Mouse (Mus musculus): ENCODE measurements around the gene Dis3l2. TPM values are rescaled to one million over a fixed set of nuclear protein-coding genes. Genes with fewer than 3 reads are reported as not detected.
A peak's percentile ranks its signal among the peaks of the same experiment; 100 is the strongest.

The Dis3l2 gene
- polyA plus RNA-seq, 1 experiment from 2014 or later, result 42.7 TPM

GRCm38 (mm10) chr1:87021584-87021983, 318.0 kb downstream of the Dis3l2 start:
- no peaks in the 10 kb centered on the region for H3K36me3 ChIP-seq (ENCODE audit: control insufficient read depth, insufficient read depth, low read length)
- no peak overlapping the region for H3K4me2 ChIP-seq (ENCODE audit: low read length)
- WGBS, result 91% methylated on average over 3 of the region's 3 CpGs
- H3K27me3 ChIP-seq (ENCODE audit: control insufficient read depth, insufficient read depth, low read depth, low read length), result no peaks in the 10 kb centered on the region
- H3K4me3 ChIP-seq (ENCODE audit: low read depth, low read length), result no peak overlapping the region
- no peaks in the 10 kb centered on the region for H3K9me3 ChIP-seq (replicated peaks; ENCODE audit: control insufficient read depth, low read length, poor library complexity, severe bottlenecking)
- ATAC-seq, result no peak
- H3K9ac ChIP-seq (ENCODE audit: low read depth, low read length), result no peak overlapping the region
- H3K4me1 ChIP-seq (ENCODE audit: control insufficient read depth, insufficient read depth, low read length), result no peaks in the 10 kb centered on the region
- H3K27ac ChIP-seq (ENCODE audit: low read length), result no peak overlapping the region

DNA sequence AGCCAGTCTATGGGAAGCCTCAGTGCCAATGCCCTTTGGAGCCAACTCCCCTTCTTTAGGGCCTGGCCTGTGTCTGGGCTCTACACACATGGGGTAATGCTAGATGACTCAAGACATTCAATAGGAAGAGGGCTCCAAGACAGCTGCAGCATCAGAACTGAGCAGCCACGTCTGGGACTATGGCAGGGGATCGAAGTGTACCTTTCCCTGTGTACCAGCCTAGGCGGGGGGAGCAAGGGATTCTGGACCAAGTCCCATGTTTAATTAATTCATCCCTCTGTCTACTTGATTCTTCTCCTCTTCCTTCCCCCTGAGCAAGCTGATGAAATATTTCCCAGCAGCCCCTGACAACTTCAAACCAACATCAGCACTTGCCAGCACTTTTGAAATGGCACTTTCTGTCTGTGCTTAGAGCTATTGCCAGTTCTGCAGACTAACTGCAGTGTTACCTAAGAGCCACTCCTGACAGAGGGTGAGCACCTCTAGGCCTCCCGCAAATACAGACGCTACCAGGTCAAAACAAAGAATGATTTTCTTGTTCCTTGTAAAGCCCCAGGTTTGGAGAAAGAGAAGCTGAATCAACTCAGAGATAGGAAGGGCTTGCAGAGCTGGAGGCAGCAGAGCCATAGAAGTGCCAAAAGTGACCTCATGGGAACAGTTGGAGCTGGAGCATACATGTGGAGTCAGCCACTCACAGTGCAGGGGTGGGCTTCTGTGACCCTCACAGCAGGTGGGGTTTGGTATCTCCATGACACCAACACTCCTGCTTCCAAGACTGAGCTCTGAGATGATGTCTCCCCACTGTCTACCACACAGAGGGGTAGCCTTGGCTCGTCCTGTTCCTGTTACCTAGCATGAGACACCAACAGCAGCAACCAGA, 319.9 kb downstream of the Dis3l2 start:
- no peak for ATAC-seq
- H3K27ac ChIP-seq (ENCODE audit: low read length), result no peak overlapping the region

DNA sequence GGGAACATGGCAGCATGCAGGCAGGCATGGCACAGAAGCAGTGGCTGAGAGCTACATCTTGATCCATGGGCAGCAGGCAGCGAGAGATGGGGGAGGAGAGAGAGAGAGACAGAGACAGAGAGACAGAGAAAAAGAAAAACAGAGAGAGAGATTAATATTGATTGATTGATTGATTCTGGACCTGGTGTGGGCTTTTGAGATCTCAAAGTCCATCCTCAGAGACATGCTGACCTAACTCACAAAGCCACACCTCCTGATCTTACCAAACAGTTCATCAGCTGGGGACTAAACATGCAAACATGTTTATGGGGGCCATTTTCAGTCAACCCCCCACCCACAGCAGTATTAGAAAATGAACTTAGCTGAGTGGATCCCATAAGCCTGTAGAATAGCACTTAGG, 321.4 kb downstream of the Dis3l2 start:
- 83% methylated on average over 1 of the region's 1 CpGs for WGBS
- no peak overlapping the region for H3K9ac ChIP-seq (ENCODE audit: low read depth, low read length)
- no peaks in the 10 kb centered on the region for H3K4me1 ChIP-seq (ENCODE audit: control insufficient read depth, insufficient read depth, low read length)
- no peak overlapping the region for H3K4me3 ChIP-seq (ENCODE audit: low read depth, low read length)
- H3K27me3 ChIP-seq (ENCODE audit: control insufficient read depth, insufficient read depth, low read depth, low read length), result no peaks in the 10 kb centered on the region
- H3K9me3 ChIP-seq (replicated peaks; ENCODE audit: control insufficient read depth, low read length, poor library complexity, severe bottlenecking), result no peaks in the 10 kb centered on the region
- no peak for ATAC-seq
- H3K36me3 ChIP-seq (ENCODE audit: control insufficient read depth, insufficient read depth, low read length), result no peaks in the 10 kb centered on the region
- H3K27ac ChIP-seq (ENCODE audit: low read length), result no peak overlapping the region
- no peak overlapping the region for H3K4me2 ChIP-seq (ENCODE audit: low read length)

More for the DNA sequence above, 319.9 kb downstream of the Dis3l2 start:
- H3K4me3 ChIP-seq (ENCODE audit: low read depth, low read length), result no peak overlapping the region
- no peaks in the 10 kb centered on the region for H3K27me3 ChIP-seq (ENCODE audit: control insufficient read depth, insufficient read depth, low read depth, low read length)
- no peaks in the 10 kb centered on the region for H3K4me1 ChIP-seq (ENCODE audit: control insufficient read depth, insufficient read depth, low read length)
- 87% methylated on average over 6 of the region's 6 CpGs for WGBS
- no peaks in the 10 kb centered on the region for H3K9me3 ChIP-seq (replicated peaks; ENCODE audit: control insufficient read depth, low read length, poor library complexity, severe bottlenecking)
- no peak overlapping the region for H3K9ac ChIP-seq (ENCODE audit: low read depth, low read length)
- H3K36me3 ChIP-seq (ENCODE audit: control insufficient read depth, insufficient read depth, low read length), result no peaks in the 10 kb centered on the region
- no peak overlapping the region for H3K4me2 ChIP-seq (ENCODE audit: low read length)

DNA sequence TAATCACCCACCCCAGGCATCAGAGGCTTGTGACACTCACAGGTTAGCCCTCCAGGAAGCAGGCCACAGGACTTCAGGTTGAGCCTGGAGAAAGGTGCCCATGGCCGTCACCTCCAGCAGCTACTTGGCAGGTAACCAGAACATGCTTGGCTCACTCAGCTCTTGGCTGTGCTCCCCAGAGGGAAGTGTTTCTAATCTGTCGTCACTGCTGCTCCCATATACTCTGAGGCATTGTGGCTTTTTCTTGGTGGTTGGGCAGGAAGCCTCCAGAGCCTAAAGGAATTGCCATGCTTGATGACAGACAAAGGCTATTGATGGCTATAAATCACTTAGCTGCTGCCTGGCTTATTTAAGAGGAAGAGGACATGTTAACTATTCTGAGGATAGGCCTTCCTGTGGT, 325.2 kb downstream of the Dis3l2 start:
- Histone ChIP-seq H3K4me3 (ENCODE audit: low read depth, low read length) (no peak overlapping the region), H3K27me3 (ENCODE audit: control insufficient read depth, insufficient read depth, low read depth, low read length) (no peaks in the 10 kb centered on the region), H3K4me1 (ENCODE audit: control insufficient read depth, insufficient read depth, low read length) (no peaks in the 10 kb centered on the region), H3K9ac (ENCODE audit: low read depth, low read length) (no peak overlapping the region), H3K36me3 (ENCODE audit: control insufficient read depth, insufficient read depth, low read length) (no peaks in the 10 kb centered on the region), H3K4me2 (ENCODE audit: low read length) (no peak overlapping the region), H3K9me3 (replicated peaks; ENCODE audit: control insufficient read depth, low read length, poor library complexity, severe bottlenecking) (no peaks in the 10 kb centered on the region), H3K27ac (ENCODE audit: low read length) (no peak overlapping the region)
- ATAC-seq, result no peak
- 65% methylated on average over 2 of the region's 2 CpGs for WGBS

- no peak overlapping the region for H3K4me3 ChIP-seq (ENCODE audit: low read depth, low read length)
- no peaks in the 10 kb centered on the region for H3K27me3 ChIP-seq (ENCODE audit: control insufficient read depth, insufficient read depth, low read depth, low read length)
- no peak overlapping the region for H3K27ac ChIP-seq (ENCODE audit: low read length)
- WGBS, result 58% methylated on average over 1 of the region's 1 CpGs
- H3K9ac ChIP-seq (ENCODE audit: low read depth, low read length), result no peak overlapping the region
- no peak overlapping the region for H3K4me2 ChIP-seq (ENCODE audit: low read length)
- no peak for ATAC-seq
- no peaks in the 10 kb centered on the region for H3K9me3 ChIP-seq (replicated peaks; ENCODE audit: control insufficient read depth, low read length, poor library complexity, severe bottlenecking)
- H3K4me1 ChIP-seq (ENCODE audit: control insufficient read depth, insufficient read depth, low read length), result peaks cover 5% of the 10 kb centered on the region; the same call in 1 of the 2 replicates
- H3K36me3 ChIP-seq (ENCODE audit: control insufficient read depth, insufficient read depth, low read length), result no peaks in the 10 kb centered on the region
These were observed 327.0 kb downstream of the Dis3l2 start for GRCm38 (mm10) chr1:87030652-87031051.

DNA sequence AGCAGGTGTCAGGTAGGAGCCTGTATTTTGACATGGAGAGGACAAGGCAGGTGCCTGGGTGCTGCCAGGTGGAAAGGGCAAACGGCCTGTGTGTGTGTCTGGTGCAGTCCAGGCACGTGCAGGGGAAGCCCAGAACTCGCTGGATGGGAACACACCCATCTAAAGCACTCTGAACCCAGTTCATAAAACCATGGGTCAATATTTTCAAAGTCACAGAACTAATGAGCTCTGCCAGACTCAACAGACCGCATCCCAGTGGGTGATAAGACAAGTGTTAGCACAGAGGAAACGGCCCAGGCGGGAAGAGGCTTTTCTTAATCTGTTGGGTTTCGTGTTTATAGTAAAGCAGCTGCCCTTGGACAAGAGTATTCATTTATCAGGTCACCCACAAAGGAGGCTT, 328.9 kb downstream of the Dis3l2 start:
- Histone ChIP-seq H3K9ac (ENCODE audit: low read depth, low read length) (no peak overlapping the region), H3K4me1 (ENCODE audit: control insufficient read depth, insufficient read depth, low read length) (peaks cover 5% of the 10 kb centered on the region; the same call in 1 of the 2 replicates), H3K27me3 (ENCODE audit: control insufficient read depth, insufficient read depth, low read depth, low read length) (no peaks in the 10 kb centered on the region), H3K36me3 (ENCODE audit: control insufficient read depth, insufficient read depth, low read length) (no peaks in the 10 kb centered on the region), H3K27ac (ENCODE audit: low read length) (no peak overlapping the region), H3K9me3 (replicated peaks; ENCODE audit: control insufficient read depth, low read length, poor library complexity, severe bottlenecking) (no peaks in the 10 kb centered on the region), H3K4me3 (ENCODE audit: low read depth, low read length) (no peak overlapping the region), H3K4me2 (ENCODE audit: low read length) (no peak overlapping the region)
- 67% methylated on average over 7 of the region's 7 CpGs for WGBS
- ATAC-seq, result no peak

DNA sequence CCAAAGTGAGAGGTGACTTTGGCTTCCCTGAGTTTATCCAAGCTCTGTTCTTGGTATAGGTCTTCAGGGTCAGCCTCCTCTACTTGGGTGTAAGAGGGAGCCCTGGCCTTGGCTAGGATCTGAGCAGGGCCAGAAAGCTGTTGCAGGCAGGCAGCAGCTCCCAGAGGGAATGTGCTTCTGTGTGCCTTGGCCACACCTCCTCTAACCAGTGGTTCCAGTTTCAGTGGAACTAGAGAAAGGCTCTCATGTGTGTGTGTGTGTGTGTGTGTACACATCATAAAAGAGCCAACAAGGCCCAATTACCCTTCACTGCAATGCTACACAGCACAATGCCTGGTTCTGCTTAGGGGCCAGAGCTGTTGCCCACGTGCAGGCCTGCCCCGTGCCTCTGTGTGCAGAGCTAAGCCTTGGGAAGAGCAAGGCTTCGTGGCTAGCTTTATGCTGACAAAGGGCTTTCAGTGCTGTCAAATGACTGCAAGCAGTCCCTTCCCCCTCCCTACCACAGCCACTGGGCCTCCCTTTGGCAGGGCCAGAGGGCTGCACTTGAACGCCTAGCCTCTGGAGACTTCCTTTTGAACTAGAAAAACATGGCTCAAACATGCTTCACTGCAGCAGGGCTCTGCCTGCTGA, 332.0 kb downstream of the Dis3l2 start:
- 8% methylated on average over 4 of the region's 4 CpGs for WGBS

DNA sequence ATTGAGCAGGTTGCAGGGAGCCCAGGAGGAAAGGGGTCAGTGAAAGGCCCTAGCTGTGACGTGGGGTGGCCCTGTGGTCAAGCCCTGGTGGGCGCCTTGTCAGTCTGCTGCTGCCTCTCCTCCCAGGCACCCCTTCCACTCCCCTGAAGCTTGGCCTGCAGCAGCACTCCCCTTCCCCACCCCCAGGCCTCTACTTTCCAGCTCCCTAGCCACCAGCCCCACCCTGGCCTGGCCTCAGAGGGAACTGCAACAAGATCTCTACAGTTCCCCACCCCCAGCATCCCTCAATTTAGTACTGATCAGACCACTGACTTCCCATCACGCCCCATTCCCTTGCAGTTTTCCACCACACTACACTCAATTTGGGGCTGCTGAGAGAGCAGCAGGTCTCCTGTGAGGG, 332.7 kb downstream of the Dis3l2 start:
- Histone ChIP-seq H3K9me3 (replicated peaks; ENCODE audit: control insufficient read depth, low read length, poor library complexity, severe bottlenecking) (no peaks in the 10 kb centered on the region), H3K4me2 (ENCODE audit: low read length) (no peak overlapping the region), H3K9ac (ENCODE audit: low read depth, low read length) (no peak overlapping the region), H3K4me3 (ENCODE audit: low read depth, low read length) (no peak overlapping the region), H3K27me3 (ENCODE audit: control insufficient read depth, insufficient read depth, low read depth, low read length) (no peaks in the 10 kb centered on the region), H3K36me3 (ENCODE audit: control insufficient read depth, insufficient read depth, low read length) (no peaks in the 10 kb centered on the region), H3K27ac (ENCODE audit: low read length) (no peak overlapping the region), H3K4me1 (ENCODE audit: control insufficient read depth, insufficient read depth, low read length) (peaks cover 5% of the 10 kb centered on the region; the same call in 1 of the 2 replicates)
- no peak for ATAC-seq
- WGBS, result 68% methylated on average over 3 of the region's 3 CpGs

More for the DNA sequence above, 332.0 kb downstream of the Dis3l2 start:
- H3K27ac ChIP-seq (ENCODE audit: low read length), result peak overlapping the region; percentile 4
- peaks cover 5% of the 10 kb centered on the region; the same call in 1 of the 2 replicates for H3K4me1 ChIP-seq (ENCODE audit: control insufficient read depth, insufficient read depth, low read length)
- no peak overlapping the region for H3K4me3 ChIP-seq (ENCODE audit: low read depth, low read length)
- 0 out of 2 replicates have a peak overlapping the region, but pooled peaks have one; percentile 1 for H3K9ac ChIP-seq (ENCODE audit: low read depth, low read length)
- ATAC-seq, result peak; percentile 82
- no peaks in the 10 kb centered on the region for H3K9me3 ChIP-seq (replicated peaks; ENCODE audit: control insufficient read depth, low read length, poor library complexity, severe bottlenecking)
- no peaks in the 10 kb centered on the region for H3K36me3 ChIP-seq (ENCODE audit: control insufficient read depth, insufficient read depth, low read length)
- no peak overlapping the region for H3K4me2 ChIP-seq (ENCODE audit: low read length)
- H3K27me3 ChIP-seq (ENCODE audit: control insufficient read depth, insufficient read depth, low read depth, low read length), result no peaks in the 10 kb centered on the region

GRCm38 (mm10) chr1:87038477-87039070, 335.0 kb downstream of the Dis3l2 start:
- Histone ChIP-seq H3K4me3 (ENCODE audit: low read depth, low read length) (no peak overlapping the region), H3K4me2 (ENCODE audit: low read length) (no peak overlapping the region), H3K27ac (ENCODE audit: low read length) (no peak overlapping the region), H3K9me3 (replicated peaks; ENCODE audit: control insufficient read depth, low read length, poor library complexity, severe bottlenecking) (no peaks in the 10 kb centered on the region), H3K27me3 (ENCODE audit: control insufficient read depth, insufficient read depth, low read depth, low read length) (no peaks in the 10 kb centered on the region), H3K9ac (ENCODE audit: low read depth, low read length) (no peak overlapping the region), H3K36me3 (ENCODE audit: control insufficient read depth, insufficient read depth, low read length) (no peaks in the 10 kb centered on the region), H3K4me1 (ENCODE audit: control insufficient read depth, insufficient read depth, low read length) (peaks cover 5% of the 10 kb centered on the region; the same call in 1 of the 2 replicates)
- ATAC-seq, result no peak
- WGBS, result 92% methylated on average over 2 of the region's 2 CpGs

All from midbrain, embryonic 16.5 days (tissue).